Mouse (Mus musculus): ENCODE results near the gene Olfr282.

The Olfr282 gene

DNA sequence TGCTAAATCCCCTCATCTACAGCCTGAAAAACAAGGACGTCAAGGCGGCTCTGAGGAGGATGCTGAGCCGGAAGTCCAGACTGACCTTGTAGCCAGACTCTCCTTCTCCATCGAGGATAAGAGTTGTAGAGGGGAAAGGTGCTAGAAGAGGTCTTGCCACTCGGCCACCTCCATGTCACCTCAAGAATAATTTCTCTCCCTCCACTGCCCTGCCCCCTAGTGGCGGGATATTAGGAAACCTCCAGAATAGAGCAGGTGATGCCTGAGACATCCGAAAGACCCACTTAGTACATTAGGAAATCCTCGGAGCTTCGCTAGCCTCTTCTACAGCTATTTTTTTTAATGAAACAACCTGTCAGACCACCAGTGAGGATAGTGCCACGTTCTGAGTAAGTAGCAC lies 44.4 kb downstream of the Olfr282 start:
- peak; percentile 24 for DNase-seq (ENCODE audit: low spot score)

DNA sequence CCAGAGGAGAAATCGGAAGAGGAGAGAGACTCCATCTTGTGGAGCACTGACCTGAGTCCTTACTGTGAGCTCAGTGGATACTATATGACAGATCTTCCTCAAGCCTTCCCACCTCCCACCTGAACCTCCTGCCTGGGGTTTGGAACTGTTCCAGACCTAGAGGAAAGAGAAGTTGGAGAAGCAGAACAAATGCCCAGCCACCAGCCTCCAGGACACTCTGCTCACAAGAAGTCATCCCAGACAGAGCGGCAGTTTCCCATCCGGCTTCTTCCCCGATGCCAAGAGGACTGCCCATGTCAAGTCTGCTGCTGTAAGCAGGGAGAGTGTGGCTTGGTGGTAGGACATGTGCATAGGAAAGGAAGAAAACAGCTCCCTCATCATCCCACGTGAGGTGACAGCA lies 45.3 kb downstream of the Olfr282 start:
- DNase-seq (ENCODE audit: low spot score) = no peak

- DNase-seq (ENCODE audit: low spot score) = no peak
Observed at GRCm38 (mm10) chr15:98479568-98480102, 48.6 kb downstream of the Olfr282 start.

DNA sequence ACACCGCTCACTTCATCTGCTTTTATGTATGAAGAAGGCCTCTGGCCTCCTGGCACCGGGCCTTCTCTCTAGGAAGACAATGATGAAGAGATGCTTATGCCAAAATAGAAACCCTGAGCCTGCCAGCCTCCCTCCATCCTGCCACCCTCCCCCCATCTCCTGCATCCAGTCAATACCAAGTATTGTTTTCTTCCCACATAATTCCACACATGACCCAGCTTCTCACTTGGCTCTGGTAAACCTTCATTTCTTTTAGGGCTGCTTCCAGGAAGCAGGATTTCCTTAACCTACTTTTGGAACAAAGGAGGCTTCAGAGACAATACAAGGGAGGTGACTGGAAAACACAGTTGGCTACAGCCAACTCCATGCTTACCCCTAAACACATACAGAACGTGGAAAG lies 51.7 kb downstream of the Olfr282 start, which contains the start of gene Lalba:
TSS of gene Lalba (minus strand) at position 21 of the 400 bp plus-strand sequence.
- no peak for DNase-seq (ENCODE audit: low spot score)

DNA sequence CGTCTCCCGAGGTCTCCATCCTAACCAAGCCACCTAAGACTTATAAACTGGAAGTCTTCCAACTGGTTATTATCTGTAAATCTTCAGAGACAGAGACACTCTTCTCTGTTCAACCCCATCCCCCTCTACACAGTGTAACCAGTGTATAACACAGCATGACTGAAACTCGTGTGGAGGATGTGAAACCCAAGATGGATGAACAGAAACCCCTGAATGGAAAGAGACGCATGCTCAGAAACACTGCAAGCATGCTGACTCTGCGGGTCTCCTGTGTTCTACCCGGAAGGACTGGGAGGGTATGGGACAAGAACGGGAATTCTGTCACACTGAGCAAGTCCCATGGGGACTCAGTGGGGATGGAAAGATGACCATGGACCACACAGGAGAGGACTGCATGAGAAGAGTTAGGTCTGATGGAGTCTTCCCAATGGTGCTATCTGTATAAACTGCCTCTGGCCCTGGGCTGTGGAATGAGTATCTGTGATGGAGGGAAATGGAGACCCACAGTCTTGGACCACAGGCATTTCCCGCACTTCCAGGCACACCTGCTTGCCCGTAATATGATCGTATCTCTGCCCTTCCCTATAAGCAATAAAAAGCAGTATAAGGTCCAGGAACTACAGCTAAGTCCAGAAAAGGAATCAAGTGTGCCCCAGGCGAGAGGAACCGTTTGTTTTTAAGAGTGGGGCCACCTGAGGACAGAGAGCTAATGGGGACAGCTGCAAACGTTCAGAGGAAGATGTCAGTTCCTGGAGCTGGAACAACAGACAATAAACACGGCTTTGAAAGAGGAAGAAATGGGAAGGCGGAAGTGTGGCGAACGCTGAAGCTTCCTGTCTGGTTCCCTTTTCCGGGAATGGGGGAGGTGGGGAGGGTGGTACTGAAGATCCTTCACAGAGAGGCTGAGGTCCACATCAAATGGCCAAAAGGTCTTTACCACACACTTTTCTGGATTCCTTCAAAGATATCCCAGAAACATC lies 53.2 kb downstream of the Olfr282 start:
- no peak for DNase-seq (ENCODE audit: low spot score)

GRCm38 (mm10) chr15:98486433-98487021 lies 55.5 kb downstream of the Olfr282 start:
- no peak for DNase-seq (ENCODE audit: low spot score)

Measured in c-Kit-positive CD71-positive TER-119-positive erythroid progenitor cells, embryonic 14.5 days (primary cell).